Mouse (Mus musculus) heart, adult 18-20 months (tissue): ENCODE measurements around the gene St6gal1. TPM values are rescaled to one million over a fixed set of nuclear protein-coding genes. Genes with fewer than 3 reads are reported as not detected.

Experiments used
- DNase-seq, 2 experiments: peaks; one replicate each; pipeline ENCODE4 v3.0.0; 2021 to 2022; ENCODE audit warnings: mixed read lengths in 1 of 2
- total RNA-seq, 2 experiments: library from RNA; stranded (reverse); gene quantifications; 2 replicates each; pipeline ENCODE4 v1.2.3; 2021

Gene St6gal1
- total RNA-seq, 2 experiments from 2014 or later = 7.2 to 9.7 TPM

GRCm38 (mm10) chr16:23272521-23273230 lies 48.1 kb downstream of the St6gal1 start:
- no peak for DNase-seq

- DNase-seq = no peak
Measured at GRCm38 (mm10) chr16:23274005-23274404, 49.5 kb downstream of the St6gal1 start.

GRCm38 (mm10) chr16:23274606-23275310 lies 50.2 kb downstream of the St6gal1 start:
- no peak for DNase-seq

GRCm38 (mm10) chr16:23275661-23276060 lies 51.1 kb downstream of the St6gal1 start:
- no peak for DNase-seq

GRCm38 (mm10) chr16:23279879-23280741 lies 55.6 kb downstream of the St6gal1 start:
- peak in 1 of 2 experiments; percentile 75 for DNase-seq

- no peak for DNase-seq
Measured at GRCm38 (mm10) chr16:23280742-23281090, 56.2 kb downstream of the St6gal1 start.

- no peak for DNase-seq
Measured at GRCm38 (mm10) chr16:23282241-23282640, 57.7 kb downstream of the St6gal1 start.

GRCm38 (mm10) chr16:23282941-23283340 lies 58.4 kb downstream of the St6gal1 start:
- DNase-seq = no peak

GRCm38 (mm10) chr16:23283677-23284076 lies 59.1 kb downstream of the St6gal1 start:
- no peak for DNase-seq

- no peak for DNase-seq
Measured at GRCm38 (mm10) chr16:23284470-23285394, 60.2 kb downstream of the St6gal1 start.

GRCm38 (mm10) chr16:23286380-23287097 lies 62.0 kb downstream of the St6gal1 start:
- DNase-seq = no peak

- DNase-seq = peak in 1 of 2 experiments; percentile 58
Measured at GRCm38 (mm10) chr16:23287312-23288040, 62.9 kb downstream of the St6gal1 start.

- DNase-seq = no peak
Measured at GRCm38 (mm10) chr16:23288103-23288502, 63.6 kb downstream of the St6gal1 start.

- no peak for DNase-seq
Measured at GRCm38 (mm10) chr16:23289424-23289823, 64.9 kb downstream of the St6gal1 start.

GRCm38 (mm10) chr16:23290171-23290570 lies 65.6 kb downstream of the St6gal1 start:
- no peak for DNase-seq

- peak; percentile 71 to 75 for DNase-seq
Measured at GRCm38 (mm10) chr16:23291521-23291920, 67.0 kb downstream of the St6gal1 start.

- no peak for DNase-seq
Measured at GRCm38 (mm10) chr16:23294236-23294635, 69.7 kb downstream of the St6gal1 start.

- DNase-seq = no peak
Measured at GRCm38 (mm10) chr16:23294747-23295146, 70.2 kb downstream of the St6gal1 start.

GRCm38 (mm10) chr16:23295720-23296119 lies 71.2 kb downstream of the St6gal1 start:
- no peak for DNase-seq

GRCm38 (mm10) chr16:23296721-23297120 lies 72.2 kb downstream of the St6gal1 start:
- peak in 1 of 2 experiments; percentile 17 for DNase-seq
